Mouse (Mus musculus): ENCODE results near the gene Ugt2b34. TPM values are rescaled to one million over a fixed set of nuclear protein-coding genes. Genes with fewer than 3 reads are reported as not detected.
"Not testable (repeated sequence)": the region's sequence is repeated elsewhere in the genome, so short reads cannot be mapped to it uniquely, and the experiment has no call there.

Ugt2b34 gene
- total and polyA plus RNA-seq, 3 experiments, result 0.05 TPM; not detected in 2

DNA sequence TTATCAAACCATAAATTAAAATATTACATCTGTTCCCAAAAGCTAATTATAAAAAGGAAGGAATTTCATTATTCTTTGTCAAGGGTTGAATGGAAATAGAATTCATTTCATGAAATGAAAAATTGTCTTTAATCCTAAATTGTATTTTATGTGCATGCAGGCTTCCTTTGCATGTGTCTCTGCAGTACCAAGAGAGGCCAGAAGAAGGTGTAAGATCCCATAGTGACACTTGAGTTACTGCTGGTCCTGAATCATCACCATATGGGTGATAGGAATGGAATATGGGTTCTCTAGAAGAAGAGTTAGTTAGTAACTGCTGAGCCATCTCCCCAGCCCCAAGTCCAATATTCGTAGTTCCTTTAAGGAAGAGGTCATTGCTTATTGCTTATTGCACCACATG is 16.8 kb downstream of the Ugt2b34 start:
- peaks cover 3% of the 10 kb centered on the region; the same call in 1 of the 2 replicates for H3K9me3 ChIP-seq (replicated peaks)
- H3K36me3 ChIP-seq (replicated peaks), result no peaks in the 10 kb centered on the region
- no peaks in the 10 kb centered on the region for H3K27me3 ChIP-seq (ENCODE audit: insufficient read depth, low read length)
- ATAC-seq (ENCODE audit: extremely low read depth, insufficient number of reproducible peaks, low FRiP score, poor library complexity, severe bottlenecking), result no peak
- no peak for TF ChIP-seq CTCF (IDR thresholded peaks at IDR 0.05; ENCODE audit: low read depth, low read length)
- no peak overlapping the region for H3K4me3 ChIP-seq (ENCODE audit: low read depth, low read length)
- no peak for DNase-seq (ENCODE audit: low spot score)
- H3K4me1 ChIP-seq (ENCODE audit: insufficient read depth, low read depth, low read length), result no peaks in the 10 kb centered on the region

DNA sequence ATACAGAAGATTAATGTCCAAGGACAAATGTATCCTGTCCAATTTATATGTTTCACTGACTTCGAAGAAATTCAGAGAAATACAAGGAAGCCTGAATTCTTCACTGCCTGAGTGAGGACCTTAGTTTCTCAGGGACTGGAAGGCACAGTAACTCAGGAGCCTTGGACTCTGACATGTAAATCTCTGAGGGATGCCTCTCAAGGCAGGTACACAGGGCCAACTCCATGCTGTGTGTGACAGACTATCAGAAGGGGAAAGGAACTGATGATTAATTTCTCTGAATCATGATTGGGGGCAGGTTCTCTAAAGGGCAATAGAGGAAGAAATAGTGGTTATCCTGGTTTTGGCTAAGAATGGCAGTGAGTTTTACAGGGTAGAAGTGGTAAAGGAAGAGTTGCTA is 18.3 kb downstream of the Ugt2b34 start:
- Histone ChIP-seq H3K9me3 (replicated peaks) (no peaks in the 10 kb centered on the region), H3K27me3 (ENCODE audit: insufficient read depth, low read length) (no peaks in the 10 kb centered on the region), H3K4me3 (ENCODE audit: low read depth, low read length) (no peak overlapping the region), H3K4me1 (ENCODE audit: insufficient read depth, low read depth, low read length) (no peaks in the 10 kb centered on the region), H3K36me3 (replicated peaks) (no peaks in the 10 kb centered on the region)
- ATAC-seq (ENCODE audit: extremely low read depth, insufficient number of reproducible peaks, low FRiP score, poor library complexity, severe bottlenecking), result no peak
- no peak for DNase-seq (ENCODE audit: low spot score)
- TF ChIP-seq GATA2 (IDR thresholded peaks at IDR 0.05; ENCODE audit: borderline replicate concordance, low read depth, low read length) (no peak), POLR2AphosphoS5 (IDR thresholded peaks at IDR 0.05; ENCODE audit: insufficient replicate concordance, low read depth, low read length) (no peak), CTCF (IDR thresholded peaks at IDR 0.05; ENCODE audit: low read depth, low read length) (no peak), GATA1 (IDR thresholded peaks at IDR 0.05; ENCODE audit: borderline replicate concordance, low read length) (no peak), TAL1 (conservative IDR thresholded peaks at IDR 0.05; ENCODE audit: low read depth, low read length) (no peak)

DNA sequence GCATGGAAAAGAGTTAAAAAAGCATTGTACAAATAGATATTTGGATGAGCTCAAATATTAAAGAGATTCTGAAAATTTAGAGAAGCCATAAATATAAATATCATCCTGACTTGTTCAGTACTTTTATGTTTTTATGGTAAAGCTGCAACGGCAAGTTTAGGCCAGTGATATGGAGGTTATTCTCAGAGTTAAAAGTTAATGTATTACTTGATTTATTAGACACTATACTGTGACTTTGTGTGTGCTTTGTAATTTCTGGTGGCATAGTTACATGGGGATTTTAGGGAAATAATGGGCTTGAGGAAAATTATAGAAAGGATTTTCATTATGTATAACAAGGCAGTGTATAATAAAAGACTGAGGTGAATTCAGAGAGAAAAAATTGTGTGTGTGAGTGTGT is 19.7 kb downstream of the Ugt2b34 start:
- no peak for TF ChIP-seq GATA1 (IDR thresholded peaks at IDR 0.05; ENCODE audit: borderline replicate concordance, low read length)
- TF ChIP-seq CTCF (IDR thresholded peaks at IDR 0.05; ENCODE audit: low read depth, low read length), result no peak
- TF ChIP-seq TAL1 (conservative IDR thresholded peaks at IDR 0.05; ENCODE audit: low read depth, low read length), result no peak
- no peak for TF ChIP-seq POLR2AphosphoS5 (IDR thresholded peaks at IDR 0.05; ENCODE audit: insufficient replicate concordance, low read depth, low read length)
- no peak for TF ChIP-seq GATA2 (IDR thresholded peaks at IDR 0.05; ENCODE audit: borderline replicate concordance, low read depth, low read length)
- no peak overlapping the region for H3K4me3 ChIP-seq (ENCODE audit: low read depth, low read length)
- no peak for ATAC-seq (ENCODE audit: extremely low read depth, insufficient number of reproducible peaks, low FRiP score, poor library complexity, severe bottlenecking)

DNA sequence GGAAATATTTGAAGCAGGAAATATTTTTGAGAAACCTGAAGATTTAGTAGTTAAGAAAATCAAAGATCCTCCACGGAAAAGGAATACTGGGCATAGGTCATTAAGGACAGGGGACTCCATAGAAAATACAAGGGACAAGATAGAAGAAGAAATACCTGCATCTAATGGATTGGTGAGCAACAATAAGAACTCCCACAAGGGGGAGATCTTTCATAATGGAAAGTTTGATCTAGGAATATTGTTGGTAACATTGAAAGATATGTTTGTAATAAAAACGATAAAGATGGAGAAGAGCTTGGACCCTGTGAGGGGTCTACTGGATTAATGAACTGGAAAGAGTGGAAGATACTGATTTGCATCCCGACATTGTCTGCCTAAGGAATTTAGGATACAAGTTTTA is 20.1 kb downstream of the Ugt2b34 start:
- no peak for DNase-seq (ENCODE audit: low spot score)
- ATAC-seq (ENCODE audit: extremely low read depth, insufficient number of reproducible peaks, low FRiP score, poor library complexity, severe bottlenecking), result no peak
- H3K4me1 ChIP-seq (ENCODE audit: insufficient read depth, low read depth, low read length), result no peaks in the 10 kb centered on the region
- H3K4me3 ChIP-seq (ENCODE audit: low read depth, low read length), result no peak overlapping the region
- TF ChIP-seq CTCF (IDR thresholded peaks at IDR 0.05; ENCODE audit: low read depth, low read length) (no peak), GATA2 (IDR thresholded peaks at IDR 0.05; ENCODE audit: borderline replicate concordance, low read depth, low read length) (no peak), POLR2AphosphoS5 (IDR thresholded peaks at IDR 0.05; ENCODE audit: insufficient replicate concordance, low read depth, low read length) (no peak), TAL1 (conservative IDR thresholded peaks at IDR 0.05; ENCODE audit: low read depth, low read length) (no peak), GATA1 (IDR thresholded peaks at IDR 0.05; ENCODE audit: borderline replicate concordance, low read length) (no peak)
- H3K9me3 ChIP-seq (replicated peaks), result no peaks in the 10 kb centered on the region
- no peaks in the 10 kb centered on the region for H3K27me3 ChIP-seq (ENCODE audit: insufficient read depth, low read length)
- H3K36me3 ChIP-seq (replicated peaks), result no peaks in the 10 kb centered on the region

More for the DNA sequence above, 19.7 kb downstream of the Ugt2b34 start:
- Histone ChIP-seq H3K36me3 (replicated peaks) (no peaks in the 10 kb centered on the region), H3K27me3 (ENCODE audit: insufficient read depth, low read length) (no peaks in the 10 kb centered on the region), H3K4me1 (ENCODE audit: insufficient read depth, low read depth, low read length) (no peaks in the 10 kb centered on the region), H3K9me3 (replicated peaks) (no peaks in the 10 kb centered on the region)
- no peak for DNase-seq (ENCODE audit: low spot score)

DNA sequence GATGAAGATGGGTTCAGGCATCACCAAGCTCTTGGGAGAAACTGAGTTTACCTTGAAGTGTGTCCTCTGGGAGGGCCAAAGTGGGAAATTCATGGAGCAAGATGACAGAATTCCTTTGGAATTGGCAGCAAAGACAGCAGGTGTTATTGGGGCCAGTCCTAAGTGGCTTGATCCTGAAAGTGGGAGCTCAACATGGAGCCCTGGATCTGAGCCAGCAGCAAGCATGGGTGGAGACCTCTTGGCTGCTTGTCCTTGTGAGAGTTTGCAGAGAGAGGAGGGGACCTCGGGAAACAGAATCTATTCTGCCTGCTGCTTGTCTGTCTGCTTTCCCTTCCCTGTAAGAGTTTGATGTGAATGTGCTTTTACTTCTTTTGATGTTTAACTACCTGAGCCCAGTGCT is 34.9 kb downstream of the Ugt2b34 start:
- Histone ChIP-seq H3K4me3 (ENCODE audit: low read depth, low read length) (no peak overlapping the region), H3K4me1 (ENCODE audit: insufficient read depth, low read depth, low read length) (no peaks in the 10 kb centered on the region), H3K27me3 (ENCODE audit: insufficient read depth, low read length) (no peaks in the 10 kb centered on the region; the same call in 1 of the 2 replicates), H3K9me3 (replicated peaks) (no peaks in the 10 kb centered on the region), H3K36me3 (replicated peaks) (no peaks in the 10 kb centered on the region)
- DNase-seq (ENCODE audit: low spot score) (no peak), ATAC-seq (ENCODE audit: extremely low read depth, insufficient number of reproducible peaks, low FRiP score, poor library complexity, severe bottlenecking) (no peak)
- TF ChIP-seq POLR2AphosphoS5 (IDR thresholded peaks at IDR 0.05; ENCODE audit: insufficient replicate concordance, low read depth, low read length) (no peak), GATA2 (IDR thresholded peaks at IDR 0.05; ENCODE audit: borderline replicate concordance, low read depth, low read length) (no peak), GATA1 (IDR thresholded peaks at IDR 0.05; ENCODE audit: borderline replicate concordance, low read length) (no peak), TAL1 (conservative IDR thresholded peaks at IDR 0.05; ENCODE audit: low read depth, low read length) (no peak), CTCF (IDR thresholded peaks at IDR 0.05; ENCODE audit: low read depth, low read length) (no peak)

DNA sequence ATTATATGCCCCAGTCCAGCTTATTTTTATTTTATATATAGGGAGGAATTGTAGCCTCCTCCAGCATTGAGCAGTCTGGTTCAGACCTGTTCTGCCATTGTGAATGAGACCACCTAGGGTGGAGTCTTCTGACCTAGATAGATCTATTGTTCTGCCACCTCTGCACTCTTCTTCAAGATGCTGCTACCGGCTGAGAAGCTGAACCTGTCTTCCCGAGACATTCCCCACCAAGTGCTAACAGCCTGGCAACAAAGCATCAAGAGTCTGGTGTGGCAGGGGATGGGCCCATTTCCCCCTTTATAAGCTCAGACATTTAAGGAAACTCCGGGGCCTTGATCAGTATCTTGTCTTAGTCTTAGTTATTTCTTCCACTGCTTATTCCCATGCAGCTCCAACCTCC is 48.4 kb downstream of the Ugt2b34 start:
- DNase-seq (ENCODE audit: low spot score) (no peak), ATAC-seq (ENCODE audit: extremely low read depth, insufficient number of reproducible peaks, low FRiP score, poor library complexity, severe bottlenecking) (no peak)
- Histone ChIP-seq H3K4me3 (ENCODE audit: low read depth, low read length) (no peak overlapping the region), H3K4me1 (ENCODE audit: insufficient read depth, low read depth, low read length) (no peaks in the 10 kb centered on the region), H3K36me3 (replicated peaks) (no peaks in the 10 kb centered on the region), H3K9me3 (replicated peaks) (no peaks in the 10 kb centered on the region), H3K27me3 (ENCODE audit: insufficient read depth, low read length) (no peaks in the 10 kb centered on the region)
- TF ChIP-seq CTCF (IDR thresholded peaks at IDR 0.05; ENCODE audit: low read depth, low read length) (no peak), TAL1 (conservative IDR thresholded peaks at IDR 0.05; ENCODE audit: low read depth, low read length) (no peak), POLR2AphosphoS5 (IDR thresholded peaks at IDR 0.05; ENCODE audit: insufficient replicate concordance, low read depth, low read length) (no peak)

DNA sequence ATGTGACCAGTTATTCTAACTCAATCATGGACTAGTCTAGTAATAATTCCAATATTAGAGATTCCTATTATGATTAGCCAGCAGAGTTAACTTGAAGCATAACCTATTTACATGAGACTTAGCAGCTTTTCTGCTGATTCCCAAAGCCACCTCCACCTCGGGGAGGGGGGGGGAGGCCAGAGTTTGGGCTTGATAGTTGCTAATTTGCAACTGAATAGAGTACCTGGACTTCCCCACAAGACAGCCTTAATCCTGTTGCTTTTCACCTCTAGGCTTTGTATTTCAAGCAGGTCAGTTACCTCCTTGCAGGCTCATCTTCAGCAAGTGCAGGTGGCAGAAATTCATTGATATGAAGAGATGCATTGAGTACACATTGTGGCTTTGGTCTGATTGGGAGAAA is 49.1 kb downstream of the Ugt2b34 start:
- no peaks in the 10 kb centered on the region for H3K36me3 ChIP-seq (replicated peaks)
- ATAC-seq (ENCODE audit: extremely low read depth, insufficient number of reproducible peaks, low FRiP score, poor library complexity, severe bottlenecking) (no peak), DNase-seq (ENCODE audit: low spot score) (no peak)
- H3K4me1 ChIP-seq (ENCODE audit: insufficient read depth, low read depth, low read length), result no peaks in the 10 kb centered on the region
- no peaks in the 10 kb centered on the region for H3K27me3 ChIP-seq (ENCODE audit: insufficient read depth, low read length)
- H3K4me3 ChIP-seq (ENCODE audit: low read depth, low read length), result no peak overlapping the region
- no peak for TF ChIP-seq TAL1 (conservative IDR thresholded peaks at IDR 0.05; ENCODE audit: low read depth, low read length)
- no peak for TF ChIP-seq GATA1 (IDR thresholded peaks at IDR 0.05; ENCODE audit: borderline replicate concordance, low read length)
- TF ChIP-seq CTCF (IDR thresholded peaks at IDR 0.05; ENCODE audit: low read depth, low read length), result no peak
- TF ChIP-seq GATA2 (IDR thresholded peaks at IDR 0.05; ENCODE audit: borderline replicate concordance, low read depth, low read length), result no peak
- no peaks in the 10 kb centered on the region for H3K9me3 ChIP-seq (replicated peaks)

DNA sequence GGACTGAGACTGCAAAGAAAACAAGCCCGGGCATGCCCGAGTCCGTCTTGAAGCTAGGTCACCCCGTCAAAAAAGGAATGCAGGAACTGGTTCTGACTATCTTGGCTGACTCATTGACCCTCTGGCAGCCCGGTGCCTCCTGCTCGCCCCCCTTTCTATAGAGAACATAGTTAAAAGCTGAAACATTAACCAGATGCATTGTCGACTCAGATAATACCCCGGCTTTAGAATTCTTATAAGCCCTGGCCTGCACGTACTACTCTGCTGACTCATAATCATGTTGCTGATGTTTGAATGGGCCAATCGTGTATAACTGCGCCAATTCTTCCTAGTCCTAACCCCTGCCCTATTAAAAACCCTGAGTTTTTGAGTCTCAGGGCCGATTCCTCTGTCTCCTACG is 50.2 kb downstream of the Ugt2b34 start:
- DNase-seq (ENCODE audit: low spot score); H3K4me1 ChIP-seq (ENCODE audit: insufficient read depth, low read depth, low read length); H3K4me3 ChIP-seq (ENCODE audit: low read depth, low read length); H3K27me3 ChIP-seq (ENCODE audit: insufficient read depth, low read length); ATAC-seq (ENCODE audit: extremely low read depth, insufficient number of reproducible peaks, low FRiP score, poor library complexity, severe bottlenecking); H3K9me3 ChIP-seq (replicated peaks); H3K36me3 ChIP-seq (replicated peaks): not testable (repeated sequence)
